8 mouse cellular contexts compared by ENCODE assay signal in the genomic region with DNA sequence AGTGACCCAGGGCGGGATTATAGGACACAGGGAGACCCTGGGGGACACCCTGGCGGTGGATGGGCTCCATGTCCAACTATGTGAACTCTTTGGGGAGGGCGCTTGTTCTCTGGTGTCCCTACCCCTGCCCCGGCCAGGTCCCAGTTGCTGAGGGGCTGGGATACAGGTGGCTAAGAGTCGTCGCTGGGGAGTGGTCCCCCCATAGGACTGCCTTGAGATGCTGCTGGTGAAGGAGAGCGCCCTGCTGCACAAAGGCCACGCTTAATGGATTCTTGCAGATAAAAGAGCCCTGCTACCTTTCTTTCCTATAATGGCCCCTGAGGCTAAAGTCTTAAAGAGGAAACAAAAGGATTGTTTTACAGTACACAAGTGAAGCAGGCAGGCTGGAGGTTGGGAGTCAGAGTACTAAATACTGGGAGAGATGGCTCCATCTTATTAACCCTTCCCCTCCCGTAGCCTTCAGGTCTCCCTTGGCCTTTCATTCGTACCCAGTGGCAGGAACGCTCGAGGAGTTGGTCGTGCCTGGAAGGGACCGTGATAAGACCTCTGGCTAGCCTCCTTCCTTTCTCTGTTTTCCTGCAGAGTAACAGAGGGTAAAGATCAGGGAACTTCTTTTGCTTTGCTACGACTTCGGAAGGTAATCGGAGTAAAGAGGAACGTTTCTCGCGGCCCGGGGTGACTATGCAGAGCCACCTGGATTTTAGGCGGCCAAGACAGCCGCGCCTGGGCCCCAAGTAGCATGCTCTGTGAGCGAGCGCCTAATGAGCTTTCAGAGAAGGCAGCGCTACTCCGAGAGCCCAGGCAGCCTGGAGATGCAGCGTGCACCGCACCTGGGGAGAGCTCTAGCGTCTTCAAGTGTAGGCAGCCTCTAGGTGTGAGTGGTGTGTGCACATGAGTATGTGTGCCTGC.
DNase-seq lines count a peak whose midpoint lies in the region; ATAC-seq lines count a peak whose summit lies in the region.

No protein-coding gene starts in this region.

- peak overlapping the region; percentile 70 for H3K9ac ChIP-seq in heart, embryonic 12.5 days
- H3K9ac ChIP-seq in neural tube, embryonic 11.5 days (ENCODE audit: low read length), result peak overlapping the region; percentile 42; the same call in 1 of the 2 replicates

- H3K36me3 ChIP-seq in heart, embryonic 12.5 days, result no peaks in the 10 kb centered on the region
- no peaks in the 10 kb centered on the region for H3K36me3 ChIP-seq in neural tube, embryonic 11.5 days (ENCODE audit: control insufficient read depth, insufficient read depth, low read length)

- H3K4me2 ChIP-seq in heart, embryonic 12.5 days, result peak overlapping the region; percentile 81
- peak overlapping the region; percentile 39 for H3K4me2 ChIP-seq in neural tube, embryonic 11.5 days (ENCODE audit: low read depth)

- no peak for DNase-seq in heart, adult 8-10 months (ENCODE audit: low spot score)
- peak; percentile 65 for DNase-seq in embryo, embryonic 10 days (ENCODE audit: low spot score)
- peak; percentile 43 for DNase-seq in induced T-regulatory cell, adult 2 months (ENCODE audit: low read depth)
- DNase-seq in neural tube, embryonic 11.5 days (ENCODE audit: low spot score), result no peak
- no peak for DNase-seq in urinary bladder, postnatal 25 days (ENCODE audit: low spot score)
- no peak for DNase-seq in right cerebral cortex, adult 2 months (ENCODE audit: low spot score in 2 of 2)
- no peak for DNase-seq in urinary bladder, adult 18-20 months (ENCODE audit: low spot score in 2 of 2)

- 13% methylated on average over 31 of the region's 31 CpGs for WGBS in heart, embryonic 12.5 days
- 5% methylated on average over 31 of the region's 31 CpGs for WGBS in neural tube, embryonic 11.5 days

- ATAC-seq in heart, embryonic 12.5 days (ENCODE audit: insufficient number of reproducible peaks, low FRiP score), result no peak; the same call in 1 of the 2 replicates
- peak; percentile 43 for ATAC-seq in neural tube, embryonic 11.5 days (ENCODE audit: insufficient read depth, low FRiP score, low TSS enrichment)

- no peaks in the 10 kb centered on the region for H3K27me3 ChIP-seq in heart, embryonic 12.5 days (replicated peaks)
- no peaks in the 10 kb centered on the region for H3K27me3 ChIP-seq in neural tube, embryonic 11.5 days (ENCODE audit: control insufficient read depth, insufficient read depth, low read length)

- H3K9me3 ChIP-seq in heart, embryonic 12.5 days (replicated peaks), result no peaks in the 10 kb centered on the region
- H3K9me3 ChIP-seq in neural tube, embryonic 11.5 days (ENCODE audit: control insufficient read depth, low read length), result no peaks in the 10 kb centered on the region

- peaks cover 32% of the 10 kb centered on the region for H3K4me1 ChIP-seq in heart, embryonic 12.5 days (replicated peaks)
- H3K4me1 ChIP-seq in neural tube, embryonic 11.5 days (ENCODE audit: control insufficient read depth, insufficient read depth, low read length), result peaks cover 33% of the 10 kb centered on the region

- H3K4me3 ChIP-seq in heart, embryonic 12.5 days, result peak overlapping the region; percentile 35
- H3K4me3 ChIP-seq in neural tube, embryonic 11.5 days (ENCODE audit: low read depth, low read length), result no peak overlapping the region

- H3K27ac ChIP-seq in heart, embryonic 12.5 days (ENCODE audit: poor library complexity, severe bottlenecking), result no peak overlapping the region
- no peak overlapping the region; the same call in 1 of the 2 replicates for H3K27ac ChIP-seq in neural tube, embryonic 11.5 days (ENCODE audit: low read depth, low read length)

Comparison
In these comparisons a context has a peak if more than half of its experiments do, and no peak if none do; other contexts are left out.
1. DNase-seq: peak in embryo, embryonic 10 days (single experiment) and induced T-regulatory cell, adult 2 months (single experiment); none in heart, adult 8-10 months (single experiment), neural tube, embryonic 11.5 days (single experiment), urinary bladder, postnatal 25 days (single experiment), right cerebral cortex, adult 2 months (0 of 2) and urinary bladder, adult 18-20 months (0 of 2).